Mouse (Mus musculus) cerebellum, adult 2 months (tissue): ENCODE data around the gene Pip5k1a.

Source experiments
- CTCF ChIP-seq: fragments of 200-500 bp; IDR thresholded peaks from 2 replicates; pipeline ENCODE4 v1.5.1; 2011; ENCODE audit warnings: low read depth, mild to moderate bottlenecking, control low read depth, low read length, moderate library complexity, borderline replicate concordance; ENCODE audit not compliant: insufficient read depth
- POLR2A ChIP-seq: fragments of 200-500 bp; IDR thresholded peaks from 2 replicates; pipeline ENCODE4 v1.6.1; 2011; ENCODE audit warnings: low read length, control low read depth, borderline replicate concordance; ENCODE audit not compliant: insufficient read depth

GRCm38 (mm10) chr3:95016532-95017056 lies 90.1 kb downstream of the Pip5k1a start:
- TF ChIP-seq CTCF (no peak), POLR2A (no peak)
